Mouse (Mus musculus) NIH3T3 (cell line): ENCODE measurements at regions not wholly inside any gene's neighbourhood (a gene's known extent, or its start where the extent isn't known, plus 50 kb on each side); places are given as distances from the start of the nearest gene placed in this dataset.
A peak's percentile ranks its signal among the peaks of the same experiment; 100 is the strongest.
"Not testable (repeated sequence)": the region's sequence is repeated elsewhere in the genome, so short reads cannot be mapped to it uniquely, and the experiment has no call there.

ENCODE experiments used
- DNase-seq: peaks from one replicate; pipeline ENCODE4 v3.0.0-alpha.2; 2012; ENCODE audit warnings: low read depth

GRCm38 (mm10) chr14:8867641-8868040 is 201.6 kb upstream of the 4930452B06Rik start:
- no peak for DNase-seq

GRCm38 (mm10) chr14:8851572-8851971 is 185.5 kb upstream of the 4930452B06Rik start:
- no peak for DNase-seq

- DNase-seq: no peak
Measured at GRCm38 (mm10) chr14:8850208-8850607, 184.2 kb upstream of the 4930452B06Rik start.

- no peak for DNase-seq
Measured at GRCm38 (mm10) chr14:8833516-8833915, 167.5 kb upstream of the 4930452B06Rik start.

- DNase-seq: not testable (repeated sequence)
Measured at GRCm38 (mm10) chr14:8800217-8800616, 134.2 kb upstream of the 4930452B06Rik start.

GRCm38 (mm10) chr14:8789348-8789747 is 123.3 kb upstream of the 4930452B06Rik start:
- DNase-seq: peak; percentile 60

- DNase-seq: no peak
Measured at GRCm38 (mm10) chr14:8760541-8760940, 94.5 kb upstream of the 4930452B06Rik start.

- no peak for DNase-seq
Measured at GRCm38 (mm10) chr14:8736831-8737230, 70.8 kb upstream of the 4930452B06Rik start.

GRCm38 (mm10) chr14:8733261-8733660 is 67.2 kb upstream of the 4930452B06Rik start:
- no peak for DNase-seq

GRCm38 (mm10) chr14:8727364-8727763 is 61.3 kb upstream of the 4930452B06Rik start:
- no peak for DNase-seq
